Mouse (Mus musculus): ENCODE results near the gene Fads1.
"Not testable (repeated sequence)": the region's sequence is repeated elsewhere in the genome, so short reads cannot be mapped to it uniquely, and the experiment has no call there.

Fads1 gene

DNA sequence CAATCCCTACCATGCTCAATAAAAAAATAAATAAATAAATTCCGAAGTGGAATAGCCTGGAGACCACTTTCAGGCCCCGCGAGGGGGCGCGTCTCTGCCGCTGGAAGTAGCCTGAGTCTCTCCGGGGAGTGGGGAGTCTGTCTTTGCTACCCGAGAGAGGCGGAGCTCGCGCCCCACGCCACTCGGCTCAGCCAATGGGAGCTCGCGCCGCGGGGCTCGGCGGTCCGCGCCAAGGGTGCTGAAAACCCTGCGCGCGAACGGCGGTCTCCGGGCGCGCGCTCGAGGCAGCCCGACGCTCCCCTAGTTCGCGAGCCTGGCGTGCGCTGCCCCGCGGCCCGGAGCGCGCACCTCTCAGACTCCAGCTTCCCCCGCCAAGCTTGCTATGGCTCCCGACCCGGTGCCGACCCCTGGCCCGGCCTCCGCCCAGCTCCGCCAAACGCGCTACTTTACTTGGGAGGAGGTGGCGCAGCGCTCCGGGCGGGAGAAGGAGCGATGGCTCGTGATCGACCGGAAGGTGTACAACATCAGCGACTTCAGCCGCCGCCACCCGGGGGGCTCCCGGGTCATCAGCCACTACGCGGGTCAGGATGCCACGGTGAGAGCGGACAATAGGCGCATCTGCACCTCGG lies at the start of gene Fads1:
Fads1 (plus strand) TSS at position 219 of the 629 bp plus-strand sequence.
- DNase-seq, result peak; percentile 91

DNA sequence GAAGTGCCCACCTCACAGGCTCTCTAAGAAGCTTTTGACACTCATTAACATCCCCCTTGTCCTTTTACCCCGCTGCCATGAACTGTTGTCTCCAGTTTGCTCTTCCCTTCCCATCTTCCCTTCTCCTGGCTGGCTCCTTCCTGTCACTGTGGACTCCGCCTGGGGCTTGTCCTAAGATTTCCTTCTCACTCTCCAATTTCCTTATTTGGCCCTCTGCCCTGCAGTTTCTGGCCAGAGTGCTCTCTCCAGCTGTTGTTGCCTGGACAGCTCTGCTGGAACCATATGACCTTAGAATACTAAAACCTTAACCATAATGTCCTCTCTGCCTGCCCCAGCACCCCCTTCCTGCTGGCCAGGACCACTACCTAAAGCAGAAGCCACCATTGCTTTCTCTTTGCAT lies 48.0 kb upstream of the Fads1 start:
- peak; percentile 74 for DNase-seq

DNA sequence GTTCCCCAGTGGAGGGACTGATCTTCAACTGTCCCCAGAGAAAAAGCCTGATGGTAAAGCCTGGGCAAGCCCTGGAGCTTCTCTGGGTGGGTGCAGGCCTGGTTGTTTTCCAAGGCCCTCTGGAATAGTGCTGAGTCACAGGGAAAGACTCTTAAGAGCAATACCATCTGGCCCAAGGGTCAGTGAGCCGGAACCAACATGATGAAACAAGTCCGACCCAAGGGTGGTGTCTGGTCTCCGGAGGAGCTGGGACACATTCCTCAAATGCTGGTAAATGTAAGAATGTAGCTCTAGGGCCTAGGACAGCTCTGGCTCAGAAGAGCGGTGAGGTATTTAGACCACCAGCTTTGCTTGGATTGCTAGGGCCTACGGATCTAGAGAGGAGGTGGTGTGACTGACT lies 45.3 kb upstream of the Fads1 start:
- DNase-seq, result peak; percentile 31

DNA sequence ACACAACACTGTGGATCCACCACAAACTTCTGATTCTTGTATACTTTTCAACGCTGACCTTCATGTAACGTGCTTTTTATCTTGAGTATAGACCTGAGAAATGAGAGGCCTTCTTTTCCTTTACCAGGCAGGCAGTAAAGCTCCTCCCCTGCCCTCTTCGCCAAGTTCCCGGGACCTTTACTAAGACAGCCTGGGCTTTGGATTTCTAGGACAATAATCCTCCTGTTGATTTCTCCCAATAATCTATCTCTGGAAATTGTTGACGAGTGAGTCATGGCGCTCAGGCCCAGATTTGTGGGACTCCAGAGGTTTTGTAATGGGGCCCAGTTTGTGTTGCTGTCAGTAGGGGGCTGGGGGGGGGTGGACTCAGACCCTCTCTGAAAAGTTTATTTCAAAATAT lies 43.0 kb upstream of the Fads1 start:
- DNase-seq, result no peak

DNA sequence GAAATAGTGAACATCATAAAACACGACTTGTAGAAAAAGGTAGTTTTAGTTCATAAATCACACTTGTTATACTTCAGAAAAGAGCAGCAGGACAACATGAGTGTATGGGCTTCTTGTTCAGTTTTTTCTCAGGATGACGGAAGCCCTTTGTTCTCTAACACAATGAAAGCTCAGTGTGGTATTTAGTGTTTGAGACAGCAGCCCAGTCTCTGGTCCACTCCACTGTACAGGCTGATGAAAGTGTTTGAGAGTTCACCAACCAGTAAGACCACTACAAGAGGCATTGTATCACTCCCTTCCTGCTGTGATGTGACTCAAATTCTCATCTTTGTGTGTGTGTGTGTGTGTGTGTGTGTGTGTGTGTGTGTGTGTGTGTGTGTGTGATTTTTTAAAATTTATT lies 39.0 kb upstream of the Fads1 start:
- no peak for DNase-seq

DNA sequence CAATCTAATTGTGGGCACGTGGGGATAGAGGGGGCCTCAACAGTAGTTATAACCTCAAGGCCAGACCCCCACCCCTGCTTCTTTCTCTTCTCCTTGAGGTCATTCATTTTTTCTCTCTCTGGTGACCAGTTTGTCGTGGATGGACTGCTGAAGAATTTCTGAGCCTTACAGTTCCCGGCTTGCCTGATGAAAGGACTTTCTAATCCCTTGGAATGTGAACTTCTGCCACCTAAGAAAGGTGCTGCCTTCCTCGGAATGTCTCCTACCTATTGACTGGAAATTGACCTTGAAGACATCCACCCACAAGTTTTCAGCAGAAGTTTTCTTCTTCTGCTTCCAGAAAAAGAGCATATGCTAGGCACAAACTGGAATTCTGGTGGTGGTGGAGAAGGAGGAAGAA lies 38.2 kb upstream of the Fads1 start:
- no peak for DNase-seq

DNA sequence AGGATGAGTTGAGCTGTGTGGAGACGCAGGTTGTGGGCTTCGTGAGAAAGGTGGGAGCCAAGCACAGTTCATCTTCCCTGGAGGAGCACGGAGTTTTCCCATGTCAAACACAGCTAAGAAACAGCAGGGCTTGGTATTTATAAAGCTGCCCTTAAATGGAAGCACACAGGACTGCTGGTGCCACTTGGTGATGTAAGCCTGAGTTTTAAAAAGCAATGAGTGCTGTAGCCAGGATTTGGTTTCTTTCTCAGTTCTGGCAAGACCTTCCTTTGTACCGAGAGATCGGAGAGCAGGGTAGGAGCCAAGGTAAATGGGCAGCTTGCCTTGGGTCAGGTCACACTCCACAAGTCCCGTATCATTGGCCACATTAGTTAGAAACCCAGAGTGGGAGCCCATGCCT lies 34.1 kb upstream of the Fads1 start:
- DNase-seq, result no peak

DNA sequence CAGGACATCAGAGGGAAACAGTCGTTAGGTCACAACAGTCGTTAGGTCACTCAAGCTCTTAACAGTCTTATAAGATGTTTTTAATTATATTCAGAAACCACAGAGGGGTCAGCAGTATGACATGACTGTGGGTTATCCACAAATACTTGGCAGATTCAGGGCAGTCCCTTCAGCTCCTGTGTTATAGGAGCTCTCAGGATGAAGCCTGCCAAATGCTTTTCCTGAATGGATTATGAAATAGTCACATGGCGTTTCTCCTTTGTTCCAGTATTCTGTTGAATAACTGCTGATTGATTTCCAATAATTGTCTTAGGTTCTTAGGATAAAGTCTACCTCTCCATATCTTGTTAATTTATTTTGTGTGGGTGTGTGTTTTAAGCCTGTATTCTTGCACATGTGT lies 33.5 kb upstream of the Fads1 start:
- no peak for DNase-seq

DNA sequence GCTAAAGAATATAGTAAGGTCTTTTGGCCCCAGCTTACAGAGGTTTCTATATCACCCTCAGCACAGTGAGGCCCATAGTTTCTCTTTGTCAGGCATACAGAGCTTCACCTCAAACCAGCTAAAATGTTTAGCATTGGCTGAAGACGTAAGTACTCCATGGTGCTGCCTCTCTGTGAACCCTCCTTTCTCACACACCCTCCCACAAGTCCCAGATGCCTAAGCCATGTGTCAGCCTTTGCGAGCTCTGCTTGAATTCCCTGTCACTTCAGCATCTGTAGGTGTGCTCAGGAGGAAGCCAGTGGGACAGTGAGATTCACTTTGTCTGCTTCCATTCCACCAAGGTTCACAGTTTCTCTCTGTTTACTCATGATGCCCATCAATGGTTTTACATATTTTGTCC lies 25.0 kb upstream of the Fads1 start:
- DNase-seq, result no peak

DNA sequence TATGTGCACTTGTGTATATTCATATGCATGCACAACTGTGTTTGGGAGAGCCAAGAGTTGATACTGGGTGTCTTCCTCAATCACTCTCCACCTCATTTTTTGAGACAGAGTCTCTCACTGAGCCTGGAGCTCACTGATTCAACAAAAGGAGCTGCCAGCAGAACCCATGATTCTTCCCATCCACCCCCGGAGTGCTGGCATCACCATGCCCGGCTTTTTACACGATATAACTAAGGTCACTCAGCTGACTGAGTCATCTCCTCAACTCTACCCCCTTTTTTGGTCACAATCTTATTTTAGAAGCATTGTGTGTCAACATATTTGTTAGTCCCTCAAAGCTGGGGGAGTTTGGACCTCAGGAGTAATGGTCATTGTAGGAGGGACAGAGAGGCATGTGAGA lies 18.8 kb upstream of the Fads1 start:
- DNase-seq, result no peak

DNA sequence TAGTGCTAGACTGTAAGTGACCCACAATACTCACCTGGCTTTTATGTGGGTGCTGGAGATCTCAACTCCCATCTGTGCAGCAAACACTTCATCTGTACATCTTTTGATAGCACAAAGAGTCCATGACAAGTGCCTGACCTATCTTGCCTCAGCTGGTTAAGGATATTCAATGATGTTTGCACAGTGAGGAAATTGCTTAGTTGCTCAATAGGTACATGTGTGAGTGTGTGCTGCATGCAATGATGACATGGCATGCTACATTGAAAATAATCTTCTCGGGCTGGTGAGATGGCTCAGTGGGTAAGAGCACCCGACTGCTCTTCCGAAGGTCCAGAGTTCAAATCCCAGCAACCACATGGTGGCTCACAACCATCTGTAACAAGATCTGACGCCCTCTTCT lies 16.8 kb upstream of the Fads1 start:
- DNase-seq, result not testable (repeated sequence)

DNA sequence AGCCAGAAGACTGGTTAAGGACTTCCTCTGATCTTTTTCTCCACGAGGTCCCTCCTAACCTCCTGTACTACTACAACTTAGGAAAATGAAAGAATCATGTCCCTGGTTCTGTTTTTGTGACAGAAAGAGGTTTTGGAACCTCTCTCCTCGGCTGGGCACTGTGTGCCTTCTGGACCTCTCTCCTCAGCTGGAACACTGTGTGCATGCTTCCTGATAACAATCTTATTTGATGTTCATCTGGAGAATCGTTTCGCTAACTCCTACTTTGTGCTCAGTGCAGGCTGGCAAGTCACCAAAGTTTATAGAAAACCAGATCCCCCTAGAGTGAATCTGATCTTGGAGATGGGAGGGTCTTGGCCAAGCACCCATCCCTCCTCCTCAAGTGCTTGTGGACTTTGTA lies 15.6 kb upstream of the Fads1 start:
- DNase-seq, result no peak

DNA sequence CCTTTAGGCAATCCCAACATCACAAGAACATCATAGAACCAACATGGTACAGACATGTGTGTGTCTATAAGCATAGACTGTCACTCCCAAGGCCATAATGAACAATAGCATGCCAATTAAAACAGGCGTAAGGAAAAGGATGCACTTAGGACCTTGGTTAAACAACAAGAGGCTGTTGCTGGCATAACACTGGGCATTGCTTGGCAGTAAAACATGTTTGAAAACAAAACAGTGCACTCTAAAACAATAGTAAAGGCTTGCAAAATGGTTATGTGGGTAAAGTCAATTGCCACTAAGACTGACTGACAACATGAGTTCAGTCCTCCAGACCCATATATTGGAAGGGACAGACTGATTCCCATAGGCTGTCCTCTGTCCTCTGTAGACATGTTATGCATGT lies 14.7 kb upstream of the Fads1 start:
- DNase-seq, result no peak

DNA sequence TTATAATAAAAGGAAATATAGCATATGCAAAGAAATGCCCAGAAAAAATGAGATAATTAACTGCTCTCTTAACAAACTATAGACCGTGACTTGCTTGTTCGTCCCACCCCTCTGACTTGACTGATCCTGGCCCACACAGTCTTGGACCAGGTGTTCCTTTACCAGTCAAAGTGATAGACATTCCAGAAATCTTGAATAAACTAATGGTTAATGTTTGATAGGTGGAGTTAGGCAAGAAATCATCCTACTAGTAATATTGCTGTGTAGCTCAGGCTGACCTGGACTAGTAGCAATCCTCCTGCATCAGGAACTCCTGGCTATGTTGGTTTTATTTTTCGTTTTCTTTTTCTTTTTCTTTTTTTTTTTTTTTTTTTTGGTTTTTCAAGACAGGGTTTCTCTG lies 14.2 kb upstream of the Fads1 start:
- DNase-seq, result no peak

DNA sequence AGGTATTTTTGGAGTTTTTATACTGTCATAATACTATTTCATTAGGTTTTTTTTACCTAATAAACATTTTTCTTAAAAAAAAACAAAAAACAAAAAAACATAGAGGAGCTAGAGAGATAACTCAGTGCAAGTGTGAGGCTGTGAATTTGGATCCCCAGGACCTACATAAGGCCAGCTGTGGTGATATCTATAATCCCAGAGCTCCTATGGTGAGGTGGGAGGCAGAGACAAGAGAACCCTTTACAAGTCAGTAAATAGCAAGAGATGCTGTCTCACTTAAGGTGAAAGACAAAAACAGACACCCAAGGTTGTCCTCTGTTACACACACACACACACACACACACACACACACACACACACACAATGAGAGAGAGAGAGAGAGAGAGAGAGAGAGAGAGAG lies 13.5 kb upstream of the Fads1 start:
- no peak for DNase-seq

DNA sequence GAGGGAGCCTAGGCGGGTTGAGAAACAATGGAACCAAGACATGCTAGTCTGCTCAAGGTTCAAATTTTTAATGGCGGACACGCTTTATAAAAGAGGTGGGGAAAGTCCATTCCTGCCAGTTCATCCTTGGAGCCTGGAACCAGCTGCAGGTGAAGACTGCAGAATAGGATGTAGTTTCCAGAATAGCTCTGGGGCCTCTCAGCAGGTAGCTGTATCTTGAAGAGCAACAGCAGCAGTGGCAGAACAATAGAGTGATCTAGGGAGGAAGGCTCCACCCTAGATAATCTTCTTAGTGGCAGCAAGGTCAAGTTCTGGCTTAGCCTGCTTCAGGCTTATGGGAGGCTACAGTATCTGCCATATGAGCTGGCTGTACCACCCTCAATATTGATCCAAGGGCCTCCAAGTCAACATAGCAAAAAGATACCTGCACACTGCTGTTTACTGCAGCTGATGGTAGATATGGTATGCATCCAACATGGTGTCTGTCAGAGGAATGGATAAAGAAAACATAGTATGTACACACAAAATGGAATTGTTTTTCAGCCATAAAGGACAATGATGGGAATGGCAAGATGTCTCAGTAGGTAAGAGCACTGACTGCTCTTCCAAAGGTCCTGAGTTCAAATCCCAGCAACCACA lies 12.9 kb upstream of the Fads1 start:
- not testable (repeated sequence) for DNase-seq

DNA sequence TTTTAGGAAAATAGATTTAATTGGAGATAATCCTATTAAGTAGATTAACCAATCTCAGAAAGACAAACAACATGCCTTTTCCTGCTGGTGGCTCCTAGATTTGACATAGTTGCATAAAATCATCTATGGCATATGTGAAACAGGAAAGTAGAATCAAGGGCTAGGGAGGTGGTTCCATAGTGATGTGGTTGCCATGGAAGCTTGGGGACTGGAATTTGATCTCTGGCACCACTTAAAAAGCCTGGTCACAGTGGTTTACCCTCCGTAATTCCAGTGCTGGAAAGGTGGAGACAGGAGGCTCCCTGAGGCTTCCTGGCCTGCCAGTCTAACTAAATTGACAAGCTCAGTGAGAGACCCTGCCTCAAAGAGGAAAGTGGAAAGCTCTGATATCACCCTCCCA lies 12.2 kb upstream of the Fads1 start:
- DNase-seq, result no peak

DNA sequence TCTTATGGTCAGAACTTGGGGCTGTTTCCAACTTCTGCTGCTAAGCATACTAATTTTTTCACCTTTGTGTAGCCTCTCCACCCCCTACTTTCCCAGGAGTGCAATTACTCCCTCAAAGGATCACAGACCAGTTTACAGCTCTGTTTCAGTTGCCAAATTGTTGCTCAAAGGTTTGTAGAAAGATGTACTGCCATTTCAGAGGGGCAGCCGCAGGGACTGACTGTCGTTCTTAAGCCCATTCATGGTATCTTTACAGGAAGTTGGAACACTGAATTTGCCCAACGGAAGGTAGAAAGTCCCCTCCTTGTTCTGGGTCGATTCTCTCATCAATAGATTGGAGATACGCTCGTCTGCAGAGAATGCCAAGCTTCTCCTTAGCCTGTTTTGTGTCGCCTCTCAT lies 11.3 kb upstream of the Fads1 start:
- DNase-seq, result no peak

DNA sequence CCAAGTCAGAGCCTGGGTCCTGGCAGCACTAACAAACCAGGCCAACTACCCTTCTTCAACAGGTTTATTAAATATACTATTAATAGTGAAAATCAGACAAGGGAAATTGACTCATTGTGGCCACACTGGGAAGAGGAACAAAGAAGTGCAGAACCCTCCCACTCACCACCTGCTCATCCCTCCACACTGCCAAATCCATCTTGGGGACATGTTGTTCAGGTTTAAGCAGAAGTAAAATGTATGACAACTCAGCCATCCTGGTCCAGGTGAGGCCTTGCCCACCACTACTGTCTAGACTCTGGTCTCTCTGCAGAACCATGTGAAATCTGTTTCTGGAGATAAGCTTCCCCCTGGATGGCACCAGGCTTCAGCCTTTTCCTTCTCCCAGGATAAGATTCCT lies 10.8 kb upstream of the Fads1 start:
- DNase-seq, result no peak

DNA sequence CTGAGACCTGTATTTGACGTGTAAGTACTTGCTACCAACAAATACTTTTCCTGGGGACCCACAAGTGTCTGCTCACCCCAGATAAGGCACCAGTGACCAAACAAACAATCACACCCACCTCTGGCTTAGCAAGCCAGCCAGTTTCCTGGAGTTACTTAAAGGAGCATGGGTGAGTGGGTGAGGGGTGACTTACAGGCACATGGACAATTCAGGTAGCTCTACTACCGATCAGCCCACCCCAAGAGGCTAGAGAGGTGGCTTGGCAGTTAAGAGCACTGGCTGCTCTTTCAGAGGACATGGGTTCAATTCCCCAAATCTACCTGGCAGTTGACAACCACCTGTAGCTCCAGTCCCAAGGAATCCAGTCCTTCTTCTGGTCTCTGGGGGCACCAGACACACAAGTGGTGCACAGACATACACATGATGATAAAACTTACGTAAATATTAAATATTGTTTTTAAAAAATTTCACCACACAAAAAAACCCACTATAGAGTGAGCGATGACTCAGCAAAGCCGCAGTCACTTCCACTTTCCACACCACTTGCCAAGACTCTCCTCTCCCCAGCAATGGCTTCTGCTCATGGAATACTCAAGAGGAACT lies 9.5 kb upstream of the Fads1 start:
- no peak for DNase-seq

DNA sequence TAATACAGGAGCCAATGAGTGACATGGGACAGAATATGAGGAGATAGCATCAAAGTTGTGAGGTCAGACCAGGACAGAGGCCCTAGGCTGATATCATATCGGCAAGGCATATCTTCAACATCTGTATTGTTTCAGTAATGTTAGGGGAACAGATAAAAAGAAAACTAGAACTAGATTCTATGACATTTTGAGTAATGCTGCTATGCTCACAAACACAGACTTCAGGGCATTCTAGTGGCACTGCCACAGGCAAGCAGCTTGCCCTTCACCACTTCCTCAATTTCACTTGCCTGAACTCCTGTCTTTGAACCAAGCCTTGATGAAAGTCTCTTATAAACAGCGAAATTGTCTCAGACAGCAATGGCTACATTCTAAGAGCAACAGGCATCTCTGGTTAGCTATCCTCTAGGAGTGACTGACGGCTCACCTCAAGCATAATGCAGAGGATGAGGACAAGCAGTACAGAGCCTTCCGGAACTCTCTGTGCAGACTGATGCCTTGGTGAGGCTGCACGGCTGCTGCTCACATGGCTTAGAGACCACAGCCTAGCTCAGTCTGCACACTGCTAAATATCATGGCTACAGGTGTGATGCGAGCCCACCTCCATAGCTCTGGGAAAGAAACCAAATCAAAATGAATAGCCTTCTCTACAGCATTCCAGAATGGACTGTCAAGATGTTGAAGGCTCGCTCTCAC lies 8.7 kb upstream of the Fads1 start:
- no peak for DNase-seq

DNA sequence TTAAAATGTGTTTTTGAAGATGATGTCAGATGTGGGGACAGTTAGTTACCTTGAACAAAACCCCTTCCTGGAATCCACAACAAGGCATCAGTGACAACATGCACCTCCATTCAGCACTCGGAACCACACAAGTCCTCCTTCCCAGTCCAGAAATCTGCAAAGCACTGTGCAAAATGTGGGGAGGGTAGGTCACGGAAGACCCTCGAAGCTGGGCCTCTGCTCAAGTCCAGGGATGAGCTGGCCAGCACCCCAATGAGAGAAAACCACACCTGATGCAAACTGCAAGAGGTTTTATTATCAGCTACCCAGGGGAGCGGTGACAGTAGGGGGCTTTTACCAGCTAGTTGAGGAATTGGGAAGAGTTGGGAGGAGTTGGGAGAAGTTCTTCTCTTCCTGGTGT lies 7.7 kb upstream of the Fads1 start:
- DNase-seq, result no peak

DNA sequence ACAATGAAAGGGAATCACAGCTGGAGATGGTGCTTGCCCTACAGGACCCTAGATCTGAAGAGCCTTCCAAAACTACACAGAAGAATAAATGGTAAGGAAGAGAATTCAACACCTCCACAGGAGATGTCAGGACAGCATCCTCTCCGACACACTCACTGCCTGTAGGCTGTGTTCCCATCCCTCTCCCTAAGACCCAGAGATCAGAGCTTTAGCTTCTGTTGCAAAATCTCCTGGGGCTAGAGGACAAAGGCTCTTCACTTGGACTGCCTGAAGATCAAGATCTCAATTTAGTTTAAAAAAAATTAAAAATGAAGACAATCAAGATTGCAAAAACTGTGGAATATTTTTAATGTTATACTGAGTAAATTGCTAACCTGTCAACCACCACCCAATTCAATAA lies 6.2 kb upstream of the Fads1 start:
- no peak for DNase-seq

DNA sequence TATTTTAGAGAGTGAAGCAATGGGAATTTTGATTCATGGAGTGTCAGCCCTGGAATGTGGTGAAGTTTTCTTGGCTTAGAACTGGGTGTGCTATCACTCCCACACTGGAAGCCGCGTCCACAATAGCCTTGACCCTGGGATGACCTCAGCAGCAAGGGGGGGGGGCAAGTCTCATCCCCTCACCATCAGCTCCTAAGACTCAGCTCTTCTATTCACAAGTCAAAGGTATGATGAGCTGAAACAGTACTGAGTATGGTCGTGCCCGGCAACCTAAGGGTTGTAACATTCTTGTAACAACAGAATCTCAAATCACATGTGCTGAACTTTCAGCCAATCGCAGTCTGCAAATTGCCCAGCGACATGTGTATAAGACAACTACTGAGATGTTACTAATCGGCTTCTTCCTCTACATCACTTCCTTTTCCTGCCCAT lies 5.7 kb upstream of the Fads1 start:
- no peak for DNase-seq
